Mouse (Mus musculus) intestine, postnatal 0 days (tissue): ENCODE data around the gene Brinp2. TPM values are rescaled to one million over a fixed set of nuclear protein-coding genes. Genes with fewer than 3 reads are reported as not detected.

Experiments
- ATAC-seq: fragments of 200-750 bp; cut with Nextera tagmentation; 2 replicates; pipeline ENCODE4 v1.8.0; 2017; ENCODE audit warnings: mild to moderate bottlenecking, moderate TSS enrichment, moderate library complexity
- H3K27ac ChIP-seq: fragments of 300-500 bp; sonication (generic); 2 replicates; pipeline ENCODE4 v1.5.1; 2014; ENCODE audit warnings: mild to moderate bottlenecking, low read depth, low read length, moderate library complexity
- H3K27me3 ChIP-seq: fragments of 300-500 bp; sonication (generic); replicated peaks from 2 replicates; pipeline ENCODE4 v1.6.1; 2014; ENCODE audit warnings: low read length, mixed read lengths; ENCODE audit not compliant: control insufficient read depth, insufficient read depth
- H3K36me3 ChIP-seq: fragments of 300-500 bp; sonication (generic); 2 replicates; pipeline ENCODE4 v1.6.1; 2014; ENCODE audit warnings: mild to moderate bottlenecking, moderate library complexity; ENCODE audit not compliant: control insufficient read depth, insufficient read depth
- H3K4me1 ChIP-seq: fragments of 300-500 bp; sonication (generic); replicated peaks from 2 replicates; pipeline ENCODE4 v1.6.1; 2014; ENCODE audit warnings: antibody characterized with exemption, low read length, mixed read lengths; ENCODE audit not compliant: control insufficient read depth, insufficient read depth
- H3K4me2 ChIP-seq: fragments of 300-500 bp; sonication (generic); replicated peaks from 2 replicates; pipeline ENCODE4 v1.6.1; 2014; ENCODE audit warnings: low read depth, mild to moderate bottlenecking, moderate library complexity
- H3K4me3 ChIP-seq: fragments of 300-500 bp; sonication (generic); 2 replicates; pipeline ENCODE4 v1.5.1; 2014; ENCODE audit warnings: low read depth, low read length
- H3K9ac ChIP-seq: fragments of 300-500 bp; sonication (generic); 2 replicates; pipeline ENCODE4 v1.6.1; 2014; ENCODE audit warnings: mild to moderate bottlenecking, low read depth, low read length
- H3K9me3 ChIP-seq: fragments of 300-500 bp; sonication (generic); 2 replicates; pipeline ENCODE4 v1.6.1; 2016; ENCODE audit warnings: mixed run types; ENCODE audit not compliant: control insufficient read depth
- CTCF ChIP-seq: sonication (generic); IDR thresholded peaks from 2 replicates; pipeline ENCODE4 v1.5.1; 2016; ENCODE audit warnings: low read depth, mild to moderate bottlenecking, control low read depth, antibody characterized with exemption, moderate library complexity
- WGBS: fragments of 180-500 bp; shearing (Covaris S2); extraction: QIAGEN DNeasy Blood & Tissue Kit; methylation state at CpG from one replicate; pipeline ENCODE4 v1.1.7; 2014; 5-methylcytosine and 5-hydroxymethylcytosine counted together
- polyA plus RNA-seq: library from polyadenylated mRNA; unstranded; fragments of >200 nt; fragmentation: Nextera tagmentation; extraction: Ambion mirVana; gene quantifications from 2 replicates; pipeline ENCODE4 v1.2.1, GENCODE M21; 2015

The Brinp2 gene
- polyA plus RNA-seq, 1 experiment from 2014 or later = 0.34 TPM

GRCm38 (mm10) chr1:158297042-158297441 lies 59.1 kb downstream of the Brinp2 start:
- 63% methylated on average over 7 of the region's 7 CpGs for WGBS
- no peak overlapping the region for H3K4me3 ChIP-seq
- no peak for TF ChIP-seq CTCF
- no peaks in the 10 kb centered on the region for H3K9me3 ChIP-seq
- H3K36me3 ChIP-seq = no peaks in the 10 kb centered on the region
- ATAC-seq = no peak
- H3K27me3 ChIP-seq = no peaks in the 10 kb centered on the region
- H3K4me2 ChIP-seq = no peak overlapping the region
- no peak overlapping the region for H3K9ac ChIP-seq
- no peak overlapping the region for H3K27ac ChIP-seq
- no peaks in the 10 kb centered on the region for H3K4me1 ChIP-seq

GRCm38 (mm10) chr1:158296287-158296931 lies 59.7 kb downstream of the Brinp2 start:
- H3K27me3 ChIP-seq = no peaks in the 10 kb centered on the region
- no peak for TF ChIP-seq CTCF
- 84% methylated on average over 8 of the region's 8 CpGs for WGBS

GRCm38 (mm10) chr1:158295270-158295669 lies 60.9 kb downstream of the Brinp2 start:
- no peaks in the 10 kb centered on the region for H3K4me1 ChIP-seq
- H3K27me3 ChIP-seq = no peaks in the 10 kb centered on the region
- TF ChIP-seq CTCF = no peak
- WGBS = 54% methylated on average over 16 of the region's 16 CpGs
- H3K9ac ChIP-seq = no peak overlapping the region
- no peak overlapping the region for H3K4me3 ChIP-seq
- no peak for ATAC-seq
- no peaks in the 10 kb centered on the region for H3K9me3 ChIP-seq
- no peak overlapping the region for H3K27ac ChIP-seq
- no peak overlapping the region for H3K4me2 ChIP-seq
- H3K36me3 ChIP-seq = no peaks in the 10 kb centered on the region

More at GRCm38 (mm10) chr1:158296287-158296931, 59.7 kb downstream of the Brinp2 start:
- H3K9ac ChIP-seq = no peak overlapping the region
- ATAC-seq = no peak
- no peaks in the 10 kb centered on the region for H3K9me3 ChIP-seq
- no peaks in the 10 kb centered on the region for H3K36me3 ChIP-seq
- H3K4me1 ChIP-seq = no peaks in the 10 kb centered on the region
- H3K4me2 ChIP-seq = no peak overlapping the region
- H3K27ac ChIP-seq = no peak overlapping the region
- H3K4me3 ChIP-seq = no peak overlapping the region

GRCm38 (mm10) chr1:158285198-158285597 lies 70.9 kb downstream of the Brinp2 start:
- Histone ChIP-seq H3K4me1 (no peaks in the 10 kb centered on the region), H3K4me3 (no peak overlapping the region), H3K27ac (no peak overlapping the region), H3K27me3 (no peaks in the 10 kb centered on the region), H3K36me3 (no peaks in the 10 kb centered on the region), H3K4me2 (no peak overlapping the region), H3K9ac (no peak overlapping the region), H3K9me3 (no peaks in the 10 kb centered on the region)
- no peak for ATAC-seq
- WGBS = 69% methylated on average over 3 of the region's 3 CpGs
- TF ChIP-seq CTCF = no peak

GRCm38 (mm10) chr1:158283869-158284268 lies 72.3 kb downstream of the Brinp2 start:
- TF ChIP-seq CTCF = no peak
- ATAC-seq = no peak
- H3K27me3 ChIP-seq = no peaks in the 10 kb centered on the region
- no peak overlapping the region for H3K4me3 ChIP-seq
- no peaks in the 10 kb centered on the region for H3K9me3 ChIP-seq
- H3K36me3 ChIP-seq = no peaks in the 10 kb centered on the region
- no peaks in the 10 kb centered on the region for H3K4me1 ChIP-seq
- H3K4me2 ChIP-seq = no peak overlapping the region
- WGBS = 75% methylated on average over 7 of the region's 7 CpGs
- H3K27ac ChIP-seq = no peak overlapping the region
- no peak overlapping the region for H3K9ac ChIP-seq

- Histone ChIP-seq H3K36me3 (no peaks in the 10 kb centered on the region), H3K4me3 (no peak overlapping the region), H3K27me3 (no peaks in the 10 kb centered on the region), H3K4me1 (no peaks in the 10 kb centered on the region), H3K9ac (no peak overlapping the region), H3K27ac (no peak overlapping the region), H3K9me3 (no peaks in the 10 kb centered on the region), H3K4me2 (no peak overlapping the region)
- ATAC-seq = no peak
- WGBS = 86% methylated on average over 9 of the region's 9 CpGs
- no peak for TF ChIP-seq CTCF
Measured at GRCm38 (mm10) chr1:158272058-158272457, 84.1 kb downstream of the Brinp2 start.

- 39% methylated on average over 8 of the region's 8 CpGs for WGBS
Measured at GRCm38 (mm10) chr1:158267020-158267571, 89.0 kb downstream of the Brinp2 start.

More at GRCm38 (mm10) chr1:158267020-158267571, 89.0 kb downstream of the Brinp2 start:
- H3K4me3 ChIP-seq = no peak overlapping the region
- H3K9me3 ChIP-seq = no peaks in the 10 kb centered on the region
- H3K36me3 ChIP-seq = no peaks in the 10 kb centered on the region
- no peaks in the 10 kb centered on the region for H3K4me1 ChIP-seq
- H3K27ac ChIP-seq = no peak overlapping the region
- peak; percentile 53 for TF ChIP-seq CTCF
- no peak overlapping the region for H3K4me2 ChIP-seq
- ATAC-seq = no peak
- H3K9ac ChIP-seq = no peak overlapping the region
- no peaks in the 10 kb centered on the region for H3K27me3 ChIP-seq
